Mouse (Mus musculus) spleen, adult 2 months (tissue): Measurements from ENCODE around the gene Ecm2. TPM values are rescaled to one million over a fixed set of nuclear protein-coding genes. Genes with fewer than 3 reads are reported as not detected.

Source experiments
- DNase-seq, 2 experiments: peaks; one replicate each; pipeline versions ENCODE4 v3.0.0 to v3.0.0-alpha.2; 2012 to 2021; ENCODE audit warnings: low spot score in 2 of 2, low read depth in 1 of 2
- H3K27ac ChIP-seq: fragments of 200-500 bp; 2 replicates; pipeline ENCODE4 v1.5.1; 2012; ENCODE audit warnings: low read length, inconsistent platforms; ENCODE audit not compliant: insufficient read depth
- H3K27me3 ChIP-seq: fragments of 200-500 bp; 2 replicates; pipeline ENCODE4 v1.6.1; 2012; ENCODE audit warnings: mild to moderate bottlenecking, moderate library complexity, low read length, inconsistent platforms; ENCODE audit not compliant: control insufficient read depth, insufficient read depth
- H3K36me3 ChIP-seq: fragments of 200-500 bp; 2 replicates; pipeline ENCODE4 v1.6.1; 2012; ENCODE audit warnings: mild to moderate bottlenecking, low read length, inconsistent platforms; ENCODE audit not compliant: control insufficient read depth, insufficient read depth
- H3K4me1 ChIP-seq: fragments of 200-500 bp; 2 replicates; pipeline ENCODE4 v1.6.1; 2011; ENCODE audit warnings: inconsistent platforms; ENCODE audit not compliant: control insufficient read depth, insufficient read depth, insufficient read length
- H3K4me3 ChIP-seq: fragments of 200-500 bp; 2 replicates; pipeline ENCODE4 v1.5.1; 2011; ENCODE audit warnings: mild to moderate bottlenecking, inconsistent platforms; ENCODE audit not compliant: insufficient read depth, insufficient read length; ENCODE audit errors: extremely low read depth
- CTCF ChIP-seq: fragments of 200-500 bp; IDR thresholded peaks from 2 replicates; pipeline ENCODE4 v1.5.1; 2011; ENCODE audit warnings: mild to moderate bottlenecking, inconsistent platforms; ENCODE audit not compliant: insufficient read depth, insufficient read length, insufficient replicate concordance; ENCODE audit errors: extremely low read depth
- POLR2A ChIP-seq: fragments of 200-500 bp; IDR thresholded peaks from 2 replicates; pipeline ENCODE4 v1.6.1; 2011; ENCODE audit warnings: low read depth, low read length, inconsistent platforms
- WGBS: fragments of 180-500 bp; shearing (Covaris S2); methylation state at CpG from one replicate; pipeline ENCODE4 v1.1.7; 2018; 5-methylcytosine and 5-hydroxymethylcytosine counted together
- polyA plus RNA-seq: library from polyadenylated mRNA; depleted of rRNA; stranded (reverse); fragments of >200 nt; gene quantifications from 2 replicates; pipeline ENCODE4 v1.2.3, GENCODE M21; 2012

The Ecm2 gene
- polyA plus RNA-seq, 1 experiment: 0.14 TPM

DNA sequence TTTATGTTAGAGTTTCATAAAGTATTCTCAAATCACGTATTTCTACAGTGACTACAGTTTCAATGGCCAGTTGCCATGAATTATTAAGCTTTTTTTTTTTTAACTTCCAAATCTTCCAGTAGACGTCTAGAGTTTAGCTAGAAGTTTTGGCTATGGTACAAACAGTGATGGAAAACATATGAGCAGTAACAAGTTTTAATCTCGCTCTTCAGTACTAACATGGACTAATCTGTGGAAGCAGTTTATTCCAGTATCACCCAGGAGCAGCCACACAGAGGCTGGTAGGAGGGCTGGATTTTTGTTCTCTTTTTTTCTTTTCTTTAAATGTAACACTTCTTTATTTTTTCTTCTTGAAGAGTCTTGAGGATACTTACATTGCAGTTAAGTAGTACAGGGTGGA, 39.7 kb downstream of the Ecm2 start, which contains the start of gene Aspn:
TSS of gene Aspn (plus strand) at position 165 of the 400 bp plus-strand sequence.
- Histone ChIP-seq H3K27me3 (no peaks in the 10 kb centered on the region), H3K36me3 (no peaks in the 10 kb centered on the region), H3K4me3 (no peak within 1 kb of the TSS), H3K4me1 (no peaks in the 10 kb centered on the region), H3K27ac (no peak within 1 kb of the TSS)
- 93% methylated on average over 3 of the region's 3 CpGs for WGBS
- DNase-seq: no peak
- no peak for TF ChIP-seq CTCF
- no peak for TF ChIP-seq POLR2A

DNA sequence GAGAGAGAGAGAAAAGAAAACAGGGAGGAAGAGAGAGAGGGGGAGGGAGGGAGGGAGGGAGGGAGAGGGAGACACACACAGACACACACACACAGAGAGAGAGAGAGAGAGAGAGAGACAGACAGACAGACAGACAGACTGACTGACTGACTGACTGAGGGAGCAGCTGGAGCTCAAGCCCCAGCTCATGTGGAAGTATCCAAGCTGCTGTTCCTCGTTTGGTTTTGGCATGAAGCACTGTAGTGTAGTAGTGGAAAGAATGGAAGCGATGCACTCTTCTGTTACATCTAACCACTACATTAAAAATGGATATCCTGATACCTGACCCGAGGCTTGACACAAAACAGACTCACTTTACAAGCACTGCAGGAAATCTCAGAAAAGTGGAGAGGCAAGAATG, 41.0 kb downstream of the Ecm2 start:
- 73% methylated on average over 3 of the region's 3 CpGs for WGBS
- no peak for DNase-seq
- H3K4me1 ChIP-seq: no peaks in the 10 kb centered on the region
- no peak overlapping the region for H3K27ac ChIP-seq
- no peaks in the 10 kb centered on the region for H3K27me3 ChIP-seq
- H3K36me3 ChIP-seq: no peaks in the 10 kb centered on the region
- TF ChIP-seq CTCF (no peak), POLR2A (no peak)
- H3K4me3 ChIP-seq: no peak overlapping the region

DNA sequence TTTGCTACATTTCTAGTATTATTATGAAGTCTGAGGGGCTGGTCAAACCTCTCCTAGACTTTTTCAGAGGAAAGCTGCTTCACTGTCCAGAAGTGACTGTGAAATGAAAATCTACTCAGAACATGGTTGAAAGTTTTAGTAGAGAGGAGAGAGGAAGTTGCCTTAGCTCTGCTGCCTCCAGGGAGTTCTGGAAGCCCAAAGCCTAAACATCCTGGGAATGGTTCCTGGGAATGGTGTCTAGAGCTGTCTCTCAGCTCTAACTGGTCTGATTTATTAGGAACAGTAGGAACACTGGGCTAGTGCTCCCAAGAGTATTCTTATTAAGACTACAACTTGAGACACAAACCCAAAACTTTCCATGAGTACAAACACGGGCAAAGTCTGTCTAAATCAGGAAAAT, 41.9 kb downstream of the Ecm2 start:
- WGBS: 91% methylated on average over 1 of the region's 1 CpGs
- Histone ChIP-seq H3K4me3 (no peak overlapping the region), H3K4me1 (no peaks in the 10 kb centered on the region), H3K36me3 (no peaks in the 10 kb centered on the region), H3K27ac (no peak overlapping the region), H3K27me3 (no peaks in the 10 kb centered on the region)
- TF ChIP-seq POLR2A (no peak), CTCF (no peak)
- DNase-seq: no peak

DNA sequence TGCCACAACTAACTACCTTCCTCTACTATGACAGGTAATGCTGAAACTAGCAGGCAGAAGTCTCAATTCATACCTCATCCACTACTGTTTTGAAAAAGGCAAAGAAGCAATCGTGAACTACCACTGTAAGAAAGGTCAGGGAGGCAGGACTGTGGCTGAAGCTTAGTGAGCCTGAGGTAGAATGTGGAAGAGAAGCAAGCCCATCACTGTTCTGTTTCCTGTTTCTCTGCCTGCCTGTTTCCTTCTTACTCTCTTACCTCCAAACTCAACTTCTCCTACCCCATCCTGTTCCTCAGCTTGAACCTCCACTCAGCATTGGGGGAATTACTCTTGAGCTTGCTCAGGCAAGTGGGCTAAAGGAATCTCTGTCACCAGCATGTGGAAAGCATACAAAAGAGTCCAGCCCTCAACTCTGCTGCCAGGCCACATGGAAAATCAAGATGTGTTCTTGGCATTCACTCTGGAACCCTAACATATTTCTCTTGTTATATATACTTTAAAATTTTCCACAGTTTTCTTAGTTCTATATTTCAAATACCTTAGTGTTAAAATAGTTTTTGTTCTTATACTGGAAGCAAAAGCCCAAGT, 43.0 kb downstream of the Ecm2 start:
- no peaks in the 10 kb centered on the region for H3K4me1 ChIP-seq
- no peak for DNase-seq
- TF ChIP-seq CTCF (no peak), POLR2A (no peak)
- no peaks in the 10 kb centered on the region for H3K27me3 ChIP-seq
- H3K36me3 ChIP-seq: no peaks in the 10 kb centered on the region
- no peak overlapping the region for H3K4me3 ChIP-seq
- no peak overlapping the region for H3K27ac ChIP-seq
- WGBS: 13% methylated on average over 1 of the region's 1 CpGs

DNA sequence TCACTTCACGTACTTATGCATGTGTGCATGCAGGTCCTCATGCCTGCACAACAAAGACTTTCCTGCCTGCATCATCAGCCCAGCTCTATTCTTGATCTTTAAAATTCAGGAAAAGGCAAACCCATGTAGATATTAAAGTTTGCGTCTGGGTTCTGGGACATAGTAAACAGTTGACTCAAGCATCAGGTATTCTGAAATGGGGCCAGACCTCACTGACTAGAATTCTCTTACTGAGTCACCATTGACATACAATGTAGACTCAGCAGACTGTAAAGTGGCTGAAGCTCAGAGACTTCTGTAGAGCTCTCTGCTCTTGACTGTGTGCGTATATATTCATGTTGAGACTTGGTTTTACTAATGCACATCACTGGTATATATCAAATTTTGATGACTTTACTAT, 45.0 kb downstream of the Ecm2 start:
- Histone ChIP-seq H3K27ac (no peak overlapping the region), H3K36me3 (no peaks in the 10 kb centered on the region), H3K27me3 (no peaks in the 10 kb centered on the region), H3K4me3 (no peak overlapping the region), H3K4me1 (no peaks in the 10 kb centered on the region)
- no peak for DNase-seq
- 98% methylated on average over 3 of the region's 3 CpGs for WGBS
- TF ChIP-seq CTCF (no peak), POLR2A (no peak)

DNA sequence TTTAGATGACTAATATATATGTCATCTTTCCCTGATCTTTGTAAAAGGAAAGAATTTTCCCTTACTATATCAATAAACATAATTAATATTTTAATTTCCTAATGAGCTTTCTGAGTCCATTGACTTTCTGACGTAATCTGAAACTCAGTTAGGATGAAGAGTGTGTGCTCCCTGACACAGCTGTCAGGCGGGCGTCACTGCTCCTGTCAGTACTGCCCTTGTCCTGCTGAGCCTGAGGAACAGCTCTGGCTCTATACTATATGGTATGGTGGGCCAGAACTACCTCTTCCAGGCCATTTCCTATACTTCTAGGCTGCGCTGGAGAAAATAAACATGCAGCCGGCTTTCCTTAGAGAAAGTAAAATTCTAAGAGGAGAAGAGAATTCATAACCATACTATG, 49.9 kb downstream of the Ecm2 start:
- H3K27me3 ChIP-seq: no peaks in the 10 kb centered on the region
- no peak overlapping the region for H3K4me3 ChIP-seq
- no peak for TF ChIP-seq CTCF
- TF ChIP-seq POLR2A: no peak
- H3K36me3 ChIP-seq: no peaks in the 10 kb centered on the region
- WGBS: 98% methylated on average over 5 of the region's 5 CpGs
- no peaks in the 10 kb centered on the region for H3K4me1 ChIP-seq
- DNase-seq: no peak
- H3K27ac ChIP-seq: no peak overlapping the region

DNA sequence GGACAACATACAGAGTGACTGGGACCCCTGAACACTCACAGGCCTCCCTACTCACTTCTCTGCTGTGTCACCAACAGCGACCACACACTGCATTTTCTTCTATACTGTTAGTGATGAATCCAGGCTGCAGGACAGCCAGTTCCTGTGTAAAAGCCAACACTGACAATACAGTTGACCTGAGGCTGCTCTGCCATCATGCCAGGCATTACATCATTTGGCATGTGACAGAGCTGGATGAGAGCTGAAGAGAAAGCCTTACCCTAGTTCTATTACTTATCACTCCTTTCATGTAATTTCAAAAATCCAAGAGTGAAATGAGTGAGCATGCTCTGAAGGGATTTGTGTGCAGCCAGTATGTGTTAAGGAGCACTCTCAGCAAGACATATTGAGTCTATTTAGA, 51.6 kb downstream of the Ecm2 start:
- H3K27me3 ChIP-seq: no peaks in the 10 kb centered on the region
- DNase-seq: no peak
- TF ChIP-seq POLR2A: no peak
- no peak for TF ChIP-seq CTCF
- H3K27ac ChIP-seq: no peak overlapping the region
- 86% methylated on average over 1 of the region's 1 CpGs for WGBS
- H3K36me3 ChIP-seq: no peaks in the 10 kb centered on the region
- H3K4me3 ChIP-seq: no peak overlapping the region
- no peaks in the 10 kb centered on the region for H3K4me1 ChIP-seq

DNA sequence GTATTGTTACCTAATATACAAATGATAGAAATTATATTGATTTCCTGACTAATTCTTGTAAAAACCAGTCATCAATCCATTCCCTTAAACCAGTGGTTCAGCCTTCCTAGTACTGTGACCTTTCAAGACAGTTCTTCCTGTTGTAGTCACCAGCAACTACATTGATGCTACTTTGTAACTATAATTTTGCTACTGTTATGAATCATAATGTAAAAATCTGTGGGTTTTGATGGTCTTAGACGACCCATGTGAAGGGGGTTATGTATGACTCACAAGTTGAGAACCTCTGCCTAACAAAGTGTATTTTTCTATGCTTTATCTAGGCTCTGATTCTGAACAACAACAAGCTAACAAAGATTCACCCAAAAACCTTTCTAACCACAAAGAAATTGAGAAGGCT, 52.3 kb downstream of the Ecm2 start:
- no peak overlapping the region for H3K4me3 ChIP-seq
- H3K36me3 ChIP-seq: no peaks in the 10 kb centered on the region
- H3K27ac ChIP-seq: no peak overlapping the region
- TF ChIP-seq POLR2A (no peak), CTCF (no peak)
- H3K4me1 ChIP-seq: no peaks in the 10 kb centered on the region
- 65% methylated on average over 1 of the region's 1 CpGs for WGBS
- H3K27me3 ChIP-seq: no peaks in the 10 kb centered on the region
- DNase-seq: no peak
